ENCODE assay signal across 29 mouse cellular contexts in genomic region chr10:114996400-114996799, GRCm38 (mm10).
"Had no signal": no experiment of that assay in that cellular context is flagged by ENCODE, and none has a peak within 500 bp of the region (broad histone marks: within the 10 kb centered on the region; RNA-seq: fewer than 3 reads in every experiment).

No protein-coding gene starts in this region.

- H3K9me3 ChIP-seq: embryonic facial prominence, embryonic 10.5 days; embryonic facial prominence, embryonic 12.5 days; embryonic facial prominence, embryonic 13.5 days; embryonic facial prominence, embryonic 15.5 days; forebrain, embryonic 10.5 days; forebrain, embryonic 12.5 days; forebrain, embryonic 13.5 days; forebrain, embryonic 15.5 days had no signal

- ATAC-seq: forebrain, embryonic 13.5 days; forebrain, embryonic 14.5 days; forebrain, embryonic 15.5 days; forebrain, embryonic 16.5 days; forebrain, postnatal 0 days had no signal

- H3K4me1 ChIP-seq: embryonic facial prominence, embryonic 12.5 days; embryonic facial prominence, embryonic 13.5 days; embryonic facial prominence, embryonic 15.5 days; forebrain, embryonic 10.5 days; forebrain, embryonic 12.5 days; forebrain, embryonic 13.5 days; forebrain, embryonic 15.5 days had no signal

- DNase-seq: cerebellum, adult 18-20 months; cerebellum, adult 2 months; cerebellum, adult 8-10 months; cerebellum, adult 9-10 months; cerebellum, adult 9-11 months; cerebellum, postnatal 10 days; cerebellum, postnatal 14 days; cerebellum, postnatal 25 days; cerebellum, postnatal 36 days; embryo, embryonic 11 days; forebrain, postnatal 0 days; gastrocnemius, adult 2 months; gastrocnemius, postnatal 10 days; gastrocnemius, postnatal 14 days; gastrocnemius, postnatal 25 days; gastrocnemius, postnatal 36 days; heart, adult 11 months; heart, adult 18-20 months had no signal

- H3K4me2 ChIP-seq: embryonic facial prominence, embryonic 12.5 days; embryonic facial prominence, embryonic 13.5 days; embryonic facial prominence, embryonic 15.5 days; forebrain, embryonic 12.5 days; forebrain, embryonic 13.5 days; forebrain, embryonic 15.5 days had no signal

- H3K27me3 ChIP-seq: embryonic facial prominence, embryonic 12.5 days; embryonic facial prominence, embryonic 13.5 days; embryonic facial prominence, embryonic 15.5 days; forebrain, embryonic 12.5 days; forebrain, embryonic 13.5 days; forebrain, embryonic 15.5 days had no signal

- H3K27ac ChIP-seq: embryonic facial prominence, embryonic 10.5 days; embryonic facial prominence, embryonic 12.5 days; embryonic facial prominence, embryonic 13.5 days; embryonic facial prominence, embryonic 15.5 days; forebrain, embryonic 10.5 days; forebrain, embryonic 12.5 days; forebrain, embryonic 13.5 days; forebrain, embryonic 15.5 days; gastrocnemius, adult 2 months had no signal

- H3K4me3 ChIP-seq: embryonic facial prominence, embryonic 10.5 days; embryonic facial prominence, embryonic 12.5 days; embryonic facial prominence, embryonic 13.5 days; embryonic facial prominence, embryonic 15.5 days; erythroblast, embryonic 14.5 days; forebrain, embryonic 10.5 days; forebrain, embryonic 12.5 days; forebrain, embryonic 13.5 days; forebrain, embryonic 15.5 days; gastrocnemius, adult 2 months had no signal

- H3K9ac ChIP-seq: embryonic facial prominence, embryonic 12.5 days; embryonic facial prominence, embryonic 13.5 days; embryonic facial prominence, embryonic 15.5 days; forebrain, embryonic 12.5 days; forebrain, embryonic 13.5 days; forebrain, embryonic 15.5 days; forebrain, postnatal 0 days had no signal

- H3K36me3 ChIP-seq: embryonic facial prominence, embryonic 10.5 days; embryonic facial prominence, embryonic 12.5 days; embryonic facial prominence, embryonic 13.5 days; embryonic facial prominence, embryonic 15.5 days; forebrain, embryonic 10.5 days; forebrain, embryonic 12.5 days; forebrain, embryonic 15.5 days had no signal
